Mouse (Mus musculus): ENCODE results near the gene Slc38a10.

GRCm38 (mm10) chr11:120110554-120110953, 40.6 kb downstream of the Slc38a10 start:
- TF ChIP-seq CTCF (IDR thresholded peaks at IDR 0.05; ENCODE audit: low read depth) (peak; percentile 59), EP300 (optimal IDR thresholded peaks at IDR 0.05) (no peak)

Data from stomach, postnatal 0 days (tissue).